Mouse (Mus musculus): Measurements from ENCODE around the gene Apex1. TPM values are rescaled to one million over a fixed set of nuclear protein-coding genes. Genes with fewer than 3 reads are reported as not detected.
"Not testable (repeated sequence)": the region's sequence is repeated elsewhere in the genome, so short reads cannot be mapped to it uniquely, and the experiment has no call there.

Apex1 gene
- 10 to 100 TPM; 23.7 to 24.8 TPM for total RNA-seq (2021)
- long read RNA-seq, experiment 1, transcript Apex1-201 (5 exons, 1,239 nt) = major isoform, 27 of 36 reads
- long read RNA-seq, experiment 1, partial matches to known transcripts = 0 of 36 reads
- long read RNA-seq, experiment 1, other reads (novel, unspliced or antisense) = 4 of 36 reads
- long read RNA-seq, experiment 2, transcript Apex1-201 (5 exons, 1,239 nt) = major isoform, 49 of 60 reads
- long read RNA-seq, experiment 2, transcript Apex1-204 (4 exons, 935 nt) = minor isoform, 5 of 60 reads
- long read RNA-seq, experiment 2, partial matches to known transcripts = 2 of 60 reads
- long read RNA-seq, experiment 2, other reads (novel, unspliced or antisense) = 2 of 60 reads

GRCm38 (mm10) chr14:50924281-50925064 is at the start of gene Apex1, which contains the start of gene Osgep:
Gene Apex1, plus strand, starts transcription at chr14:50924968.
Gene Osgep, minus strand, starts transcription at chr14:50924893.
- DNase-seq = peak; percentile 94

GRCm38 (mm10) chr14:50875175-50875574 is 49.6 kb upstream of the Apex1 start:
- no peak for DNase-seq

DNA sequence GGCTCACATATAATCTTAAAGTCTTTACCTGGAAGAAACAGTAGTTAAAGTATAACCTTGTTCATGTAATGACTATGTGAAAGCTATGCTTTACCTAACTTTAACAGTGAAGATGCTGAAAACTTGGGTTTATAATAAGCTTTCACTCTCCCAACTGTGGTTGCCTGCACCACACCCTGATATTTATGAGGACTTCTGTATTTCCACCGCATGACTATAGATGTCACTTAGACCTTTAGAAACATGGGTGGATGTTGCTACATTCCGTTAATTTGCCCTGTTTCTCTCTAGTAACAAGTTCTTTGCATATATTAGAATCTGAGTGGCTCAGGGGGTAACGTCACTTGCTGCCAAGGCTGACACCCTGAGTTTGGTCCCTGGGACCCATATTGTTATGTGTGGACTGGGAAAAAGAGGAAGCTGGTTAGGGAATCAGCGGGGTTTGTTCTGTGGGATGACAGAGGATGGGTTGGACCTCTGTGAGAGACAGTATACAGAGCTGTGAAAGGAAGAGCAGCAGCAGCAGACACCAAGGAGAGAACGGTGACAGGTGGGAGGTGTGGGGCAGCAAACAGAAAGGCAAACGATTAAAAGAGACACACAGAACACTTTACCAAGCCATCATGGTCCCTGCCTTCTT is 49.1 kb upstream of the Apex1 start:
- no peak for DNase-seq

GRCm38 (mm10) chr14:50876236-50876950 is 48.4 kb upstream of the Apex1 start:
- DNase-seq = no peak

DNA sequence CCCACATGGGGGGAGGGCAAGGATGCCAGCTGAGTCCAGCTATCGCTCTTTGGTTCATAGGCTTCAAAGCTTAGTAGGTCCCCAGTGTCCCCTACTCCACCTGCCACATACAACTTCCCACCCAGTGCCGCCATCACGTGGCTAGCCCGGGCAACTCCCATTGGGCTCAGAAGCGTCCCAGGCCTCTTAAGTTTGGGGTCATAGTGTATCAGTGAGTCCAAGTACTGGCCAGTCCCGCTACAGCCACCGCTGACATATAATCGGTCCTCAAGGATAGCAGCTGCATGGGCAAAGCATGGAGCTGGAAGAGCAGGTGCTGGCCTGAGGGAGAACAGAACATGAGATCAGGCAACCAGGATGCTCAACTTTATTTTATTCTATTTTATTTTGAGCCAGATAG is 33.1 kb upstream of the Apex1 start:
- no peak for DNase-seq

DNA sequence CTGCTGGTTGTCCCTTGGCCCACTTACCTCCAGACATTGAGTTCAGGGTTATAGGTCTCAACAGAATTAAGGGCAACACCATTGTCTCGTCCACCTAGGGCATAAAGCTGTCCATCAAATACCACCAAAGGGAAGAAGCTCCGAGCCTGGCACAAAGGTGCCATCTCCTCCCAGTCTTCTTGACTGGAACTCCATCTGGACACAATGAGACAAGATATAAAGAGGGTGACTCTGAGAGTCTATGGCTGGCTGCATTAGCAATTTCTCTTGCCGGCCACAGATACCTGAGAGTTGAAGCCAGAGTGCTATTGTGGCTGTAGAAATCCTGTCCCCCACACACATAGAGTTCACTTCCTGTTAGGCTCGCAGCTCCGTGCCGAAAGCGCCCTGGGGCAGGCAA is 32.7 kb upstream of the Apex1 start:
- no peak for DNase-seq

DNA sequence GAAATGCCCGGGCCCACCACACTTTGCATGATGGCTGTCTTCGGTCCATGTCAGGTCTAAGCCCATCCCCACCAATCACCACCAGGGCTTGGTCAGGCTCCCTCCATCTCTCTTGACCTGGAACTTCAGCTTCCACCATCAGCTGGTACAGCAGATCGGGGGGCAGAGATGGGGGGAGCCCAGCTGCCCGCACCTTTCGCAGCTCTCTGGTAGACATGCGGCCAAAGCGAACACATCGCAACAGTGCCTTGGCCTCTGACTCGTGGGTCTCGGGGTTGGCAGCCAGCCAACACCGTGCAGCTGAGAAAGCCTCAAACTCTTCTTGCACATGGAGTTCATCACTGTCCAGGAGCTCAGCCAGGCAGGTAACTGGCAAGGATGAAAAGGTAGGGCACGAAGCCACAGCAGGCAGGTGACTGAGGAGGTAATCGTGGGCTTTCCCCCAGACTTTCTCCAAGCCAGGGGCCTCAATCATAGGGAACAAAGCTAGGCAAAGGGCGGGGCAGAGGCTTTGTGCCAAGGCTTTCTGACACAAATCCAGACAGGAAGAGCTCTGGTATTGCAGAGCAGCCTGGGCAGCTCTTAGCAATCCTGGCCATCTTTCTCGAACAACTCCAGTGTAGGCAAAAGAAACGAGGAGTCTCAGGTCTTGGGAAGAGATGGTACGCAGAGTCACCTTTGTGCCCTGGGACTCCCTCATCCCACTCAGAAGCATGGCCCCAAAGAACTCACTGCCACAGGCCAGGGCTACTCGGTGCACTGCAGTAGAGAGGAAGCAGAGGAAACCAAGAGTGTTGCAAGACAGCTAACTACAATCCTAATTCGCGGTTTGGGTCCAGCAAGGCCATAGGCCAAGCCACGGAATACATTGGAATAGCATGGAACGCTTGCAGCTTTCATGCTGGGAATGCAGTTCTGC is 32.0 kb upstream of the Apex1 start:
- DNase-seq = peak; percentile 21

- DNase-seq = no peak
Observed at GRCm38 (mm10) chr14:50895407-50895806, 29.4 kb upstream of the Apex1 start.

GRCm38 (mm10) chr14:50895985-50896746 is 28.6 kb upstream of the Apex1 start:
- DNase-seq = peak; percentile 83

DNA sequence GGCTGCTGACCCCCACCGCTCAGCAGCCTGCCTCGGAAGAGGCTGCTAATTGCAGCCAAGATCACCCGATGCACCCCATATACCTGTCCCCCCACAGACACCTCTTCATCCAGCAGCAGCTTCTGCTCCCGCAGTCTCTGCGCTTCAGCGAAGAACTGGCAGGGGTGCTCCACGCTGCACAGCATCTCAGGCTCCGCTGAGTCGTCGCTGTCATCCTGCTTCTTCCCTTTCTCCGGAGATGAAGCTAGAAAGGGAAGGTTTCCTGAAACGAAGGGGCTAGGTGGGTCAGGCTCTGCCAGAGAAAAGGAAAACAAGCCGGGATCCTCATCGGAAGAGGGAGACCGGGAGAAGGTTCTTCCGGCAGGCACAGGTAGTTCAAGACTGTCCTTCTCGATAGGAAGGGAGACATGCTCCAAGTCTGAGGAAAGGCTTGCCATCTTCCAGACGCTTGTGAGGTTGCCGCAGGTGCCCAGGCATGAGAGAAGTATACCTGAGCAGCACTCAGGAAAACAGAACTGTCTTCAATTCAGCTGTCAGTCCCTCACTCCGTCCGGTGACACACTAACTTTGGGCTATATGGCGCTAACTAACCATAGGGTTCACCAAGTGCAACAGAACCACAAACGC is 27.9 kb upstream of the Apex1 start:
- no peak for DNase-seq

GRCm38 (mm10) chr14:50897374-50897765 is 27.4 kb upstream of the Apex1 start, which contains the start of gene Klhl33:
Gene Klhl33, minus strand, starts transcription at chr14:50897507.
- DNase-seq = peak; percentile 77

- not testable (repeated sequence) for DNase-seq
Observed at GRCm38 (mm10) chr14:50897992-50898391, 26.8 kb upstream of the Apex1 start.

- DNase-seq = peak; percentile 52
Observed at GRCm38 (mm10) chr14:50903973-50904827, 20.6 kb upstream of the Apex1 start.

- DNase-seq = no peak
Observed at GRCm38 (mm10) chr14:50904828-50905129, 20.0 kb upstream of the Apex1 start.

DNA sequence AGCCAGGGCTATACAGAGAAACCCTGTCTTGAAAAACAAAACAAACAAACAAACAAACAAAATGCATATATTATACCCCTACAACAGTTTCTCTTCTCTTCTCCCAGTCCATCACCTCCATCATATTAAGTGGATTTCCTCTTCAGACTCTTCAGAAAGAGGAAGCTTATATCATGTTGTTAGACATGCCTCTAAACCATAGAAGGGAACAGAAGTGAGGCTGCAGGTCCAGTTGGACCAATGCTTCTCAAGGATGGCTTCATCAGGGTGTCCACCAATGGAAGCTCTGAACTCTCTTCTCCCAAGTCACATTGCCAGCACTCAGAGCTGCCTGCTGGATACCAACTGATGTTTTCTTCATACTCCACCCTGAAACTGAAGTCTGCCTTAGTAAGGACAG is 19.4 kb upstream of the Apex1 start:
- not testable (repeated sequence) for DNase-seq

- no peak for DNase-seq
Observed at GRCm38 (mm10) chr14:50908126-50908525, 16.6 kb upstream of the Apex1 start.

DNA sequence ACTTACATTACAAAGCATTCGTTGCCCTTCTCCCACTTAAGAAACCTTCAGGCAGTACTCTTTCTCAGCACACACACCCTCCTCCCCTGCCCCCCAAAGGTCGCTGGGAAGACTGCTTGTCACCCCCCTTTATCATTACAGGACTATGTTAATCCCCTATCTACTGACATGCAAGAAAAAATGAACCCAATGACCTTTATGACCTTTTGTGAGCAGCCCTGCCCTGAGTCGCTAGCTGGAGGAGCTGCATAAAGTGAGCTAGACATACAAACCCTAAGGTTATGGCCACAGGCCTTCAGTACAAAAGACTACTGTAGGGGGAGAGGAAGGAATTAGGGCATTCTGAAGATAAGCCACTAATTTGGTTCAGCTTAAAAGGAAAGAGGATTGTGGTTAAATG is 13.4 kb upstream of the Apex1 start:
- DNase-seq = no peak

DNA sequence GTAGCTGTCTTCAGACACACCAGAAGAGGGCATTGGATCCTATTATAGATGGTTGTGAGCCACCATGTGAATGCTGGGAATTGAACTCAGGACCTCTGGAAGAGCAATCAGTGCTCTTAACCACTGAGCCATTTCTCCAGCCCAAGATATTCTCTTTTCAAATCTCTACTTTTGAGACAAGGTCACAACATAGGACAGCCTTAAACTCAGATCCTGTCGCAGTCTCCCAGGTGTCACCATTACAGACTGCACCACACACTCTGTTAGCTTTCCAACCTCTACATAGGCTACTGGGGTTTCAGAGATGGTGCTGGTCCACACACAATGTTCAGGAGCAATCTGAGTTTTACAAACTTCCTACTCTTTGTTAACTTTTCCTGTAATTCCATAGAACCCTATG is 1.3 kb upstream of the Apex1 start:
- DNase-seq = not testable (repeated sequence)
